Mouse (Mus musculus) brain, embryonic 14.5 days (tissue): ENCODE measurements around the gene 2410004B18Rik.

Source experiments
- CTCF ChIP-seq: fragments of 200-500 bp; IDR thresholded peaks from 2 replicates; pipeline ENCODE4 v1.5.1; 2012; ENCODE audit warnings: inconsistent platforms, mild to moderate bottlenecking, moderate library complexity, borderline replicate concordance; ENCODE audit not compliant: insufficient read depth, insufficient read length; ENCODE audit errors: extremely low read depth
- POLR2A ChIP-seq: fragments of 200-500 bp; IDR thresholded peaks from 2 replicates; pipeline ENCODE4 v1.6.1; 2012; ENCODE audit warnings: mild to moderate bottlenecking, inconsistent platforms, borderline replicate concordance; ENCODE audit not compliant: poor library complexity, insufficient read depth, insufficient read length, severe bottlenecking; ENCODE audit errors: extremely low read depth

- no peak for TF ChIP-seq CTCF
- TF ChIP-seq POLR2A: no peak
Measured at GRCm38 (mm10) chr3:145947539-145948204, 9.9 kb downstream of the 2410004B18Rik start.
